Mouse (Mus musculus): ENCODE data around the gene Gm11757. TPM values are rescaled to one million over a fixed set of nuclear protein-coding genes. Genes with fewer than 3 reads are reported as not detected.
"Not testable (repeated sequence)": the region's sequence is repeated elsewhere in the genome, so short reads cannot be mapped to it uniquely, and the experiment has no call there.

The Gm11757 gene
- not detected in 2 replicates for polyA plus RNA-seq (2016; fragmentation: Nextera tagmentation; extraction: Ambion mirVana)

- not testable (repeated sequence) for H3K4me3 ChIP-seq; H3K36me3 ChIP-seq; H3K4me2 ChIP-seq (replicated peaks); H3K27ac ChIP-seq; ATAC-seq (ENCODE audit: low FRiP score); H3K27me3 ChIP-seq; H3K9me3 ChIP-seq (replicated peaks); H3K9ac ChIP-seq; H3K4me1 ChIP-seq
- WGBS: no CpG with 5 or more reads among the region's 4 CpGs
These were observed at the start of gene Gm11757 for GRCm38 (mm10) chr4:73891012-73891411. Gene Gm11757 (minus strand): TSS chr4:73891112.

- H3K9me3 ChIP-seq (replicated peaks); ATAC-seq (ENCODE audit: low FRiP score); H3K4me3 ChIP-seq; H3K27ac ChIP-seq; H3K27me3 ChIP-seq; H3K36me3 ChIP-seq; H3K4me2 ChIP-seq (replicated peaks); H3K4me1 ChIP-seq; H3K9ac ChIP-seq: not testable (repeated sequence)
- WGBS: 91% methylated on average over 6 of the region's 6 CpGs
These were observed 29.7 kb upstream of the Gm11757 start, which contains the start of gene Gm11756 for GRCm38 (mm10) chr4:73920660-73921059. Gene Gm11756 (minus strand): TSS chr4:73920760.

- not testable (repeated sequence) for H3K4me3 ChIP-seq; H3K36me3 ChIP-seq; H3K4me2 ChIP-seq (replicated peaks); H3K9ac ChIP-seq; ATAC-seq (ENCODE audit: low FRiP score); H3K27me3 ChIP-seq; H3K9me3 ChIP-seq (replicated peaks); H3K27ac ChIP-seq; H3K4me1 ChIP-seq
- no CpG with 5 or more reads among the region's 4 CpGs for WGBS
These were observed 14.9 kb upstream of the Gm11757 start, which contains the start of gene Gm13871 for GRCm38 (mm10) chr4:73905853-73906252. Gene Gm13871 (minus strand): TSS chr4:73905953.

- H3K27me3 ChIP-seq; H3K36me3 ChIP-seq; H3K4me1 ChIP-seq; H3K27ac ChIP-seq; H3K4me3 ChIP-seq; H3K9me3 ChIP-seq (replicated peaks); H3K4me2 ChIP-seq (replicated peaks); H3K9ac ChIP-seq; ATAC-seq (ENCODE audit: low FRiP score): not testable (repeated sequence)
- WGBS: no CpG with 5 or more reads among the region's 4 CpGs
These were observed 14.7 kb downstream of the Gm11757 start, which contains the start of gene Gm11758 for GRCm38 (mm10) chr4:73876166-73876565. Gene Gm11758 (minus strand): TSS chr4:73876266.

Other genes starting within 250 kb of the Gm11757 start
- not detected in 2 replicates for gene Gm11239, start 222.8 kb downstream of the Gm11757 start, polyA plus RNA-seq (2016; fragmentation: Nextera tagmentation; extraction: Ambion mirVana)
- not detected in 2 replicates for gene Gm428, start 207.6 kb downstream of the Gm11757 start, polyA plus RNA-seq (2016; fragmentation: Nextera tagmentation; extraction: Ambion mirVana)
- gene Rasef, start 100.1 kb downstream of the Gm11757 start, polyA plus RNA-seq (2016; fragmentation: Nextera tagmentation; extraction: Ambion mirVana): 1.3 and 2.0 TPM in 2 replicates
- not detected in 2 replicates for gene Gm11758, start 14.8 kb downstream of the Gm11757 start, polyA plus RNA-seq (2016; fragmentation: Nextera tagmentation; extraction: Ambion mirVana)
- gene Gm13871, start 14.8 kb upstream of the Gm11757 start, polyA plus RNA-seq (2016; fragmentation: Nextera tagmentation; extraction: Ambion mirVana): not detected in 2 replicates
- gene Gm11756, start 29.6 kb upstream of the Gm11757 start, polyA plus RNA-seq (2016; fragmentation: Nextera tagmentation; extraction: Ambion mirVana): not detected in 2 replicates
- gene 2310002L09Rik, start 59.7 kb upstream of the Gm11757 start, polyA plus RNA-seq (2016; fragmentation: Nextera tagmentation; extraction: Ambion mirVana): 0.30 and 2.1 TPM in 2 replicates
- gene Frmd3, start 122.3 kb upstream of the Gm11757 start, polyA plus RNA-seq (2016; fragmentation: Nextera tagmentation; extraction: Ambion mirVana): 10.5 and 11.1 TPM in 2 replicates

Measured in hindbrain, embryonic 12.5 days (tissue).